Mouse (Mus musculus): ENCODE data around the gene Ssh2.
"Not testable (repeated sequence)": the region's sequence is repeated elsewhere in the genome, so short reads cannot be mapped to it uniquely, and the experiment has no call there.

The Ssh2 gene

DNA sequence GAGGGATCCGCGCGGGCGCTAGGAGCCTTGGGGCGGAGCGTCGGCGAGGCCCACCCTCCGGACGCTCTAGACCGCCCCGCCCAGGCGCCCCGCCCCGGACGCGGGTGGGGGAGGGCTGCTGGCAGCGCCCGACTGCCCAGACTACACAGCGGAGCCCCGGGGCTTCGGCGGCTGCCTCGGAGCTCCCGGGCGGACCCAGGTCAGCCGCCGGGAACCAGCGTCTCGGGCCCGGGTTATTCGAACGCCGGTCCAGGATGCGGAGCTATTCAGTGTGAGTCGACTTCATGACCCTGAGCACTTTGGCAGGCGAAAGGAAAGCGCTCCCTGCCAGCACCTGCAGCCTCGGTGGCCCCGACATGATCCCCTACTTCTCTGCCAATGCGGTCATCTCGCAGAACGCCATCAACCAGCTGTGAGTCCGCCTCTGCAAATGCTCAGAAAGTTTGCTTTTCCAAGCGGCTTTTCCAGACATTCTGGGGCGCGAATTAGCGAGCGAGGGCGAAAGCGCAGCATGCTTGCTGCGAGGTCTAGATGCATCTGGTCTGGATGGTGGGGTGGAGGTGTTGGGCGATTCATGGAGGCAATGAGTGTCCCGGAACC lies 132.2 kb downstream of the Ssh2 start:
- peak; percentile 66 to 70 for DNase-seq (ENCODE audit: low spot score in 2 of 2)

DNA sequence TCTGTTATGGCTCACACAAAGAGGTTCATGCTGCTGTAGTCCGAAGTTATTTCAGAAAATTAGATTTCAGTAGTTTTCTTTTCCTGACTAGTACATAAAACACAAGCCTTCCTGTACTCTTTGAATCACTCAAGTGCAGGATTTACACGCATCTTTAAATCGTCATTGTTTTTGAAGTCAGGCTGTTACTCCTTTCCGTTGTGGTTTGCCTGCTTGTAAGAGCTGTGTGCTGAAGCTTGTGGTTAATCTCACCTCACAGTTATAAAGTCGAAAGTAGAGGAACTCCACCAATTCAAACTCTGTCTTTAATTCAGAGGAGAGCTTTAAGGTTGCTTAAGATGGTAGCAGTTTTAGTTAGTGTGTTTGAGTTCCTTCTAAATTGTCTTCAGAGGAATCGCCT lies 132.9 kb downstream of the Ssh2 start:
- DNase-seq (ENCODE audit: low spot score in 2 of 2), result no peak

DNA sequence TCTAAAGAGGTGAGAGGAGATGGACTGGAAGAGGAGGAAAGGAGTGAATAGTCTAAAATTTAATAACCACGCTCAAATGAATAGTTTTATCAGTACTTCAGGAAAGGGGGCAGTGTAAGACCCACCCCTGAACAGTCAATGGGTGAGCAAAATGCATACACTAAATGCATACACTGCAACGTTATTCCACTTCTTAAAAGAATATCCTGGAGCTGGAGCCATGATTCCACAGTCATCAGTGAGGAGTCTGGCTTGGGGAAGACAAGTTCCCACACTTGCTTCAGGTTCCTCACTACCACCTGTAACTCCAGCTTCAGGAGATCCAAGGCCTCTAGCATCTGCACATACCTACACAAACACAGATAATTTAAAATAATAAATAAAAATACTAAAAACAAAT lies 133.6 kb downstream of the Ssh2 start:
- no peak for DNase-seq (ENCODE audit: low spot score in 2 of 2)

DNA sequence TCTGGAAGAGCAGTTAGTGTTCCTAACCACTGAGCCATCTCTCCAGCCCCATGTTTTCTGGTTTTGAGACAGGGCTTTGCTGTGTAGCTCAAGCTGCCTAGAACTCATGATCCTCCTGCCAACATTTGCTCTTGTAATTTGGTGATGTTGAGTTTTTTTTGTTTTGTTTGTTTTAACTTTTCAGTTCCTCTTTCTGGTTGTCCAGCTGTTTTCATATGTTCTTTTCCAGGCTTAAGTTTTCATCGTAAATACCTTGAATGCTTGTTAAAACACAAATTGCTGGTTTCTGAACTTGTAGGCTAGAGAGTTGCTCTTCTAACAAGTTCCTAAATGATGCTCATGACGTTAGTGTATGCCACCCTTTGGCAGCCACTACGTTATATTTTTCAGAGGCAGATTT lies 139.0 kb downstream of the Ssh2 start:
- DNase-seq (ENCODE audit: low spot score in 2 of 2), result no peak

DNA sequence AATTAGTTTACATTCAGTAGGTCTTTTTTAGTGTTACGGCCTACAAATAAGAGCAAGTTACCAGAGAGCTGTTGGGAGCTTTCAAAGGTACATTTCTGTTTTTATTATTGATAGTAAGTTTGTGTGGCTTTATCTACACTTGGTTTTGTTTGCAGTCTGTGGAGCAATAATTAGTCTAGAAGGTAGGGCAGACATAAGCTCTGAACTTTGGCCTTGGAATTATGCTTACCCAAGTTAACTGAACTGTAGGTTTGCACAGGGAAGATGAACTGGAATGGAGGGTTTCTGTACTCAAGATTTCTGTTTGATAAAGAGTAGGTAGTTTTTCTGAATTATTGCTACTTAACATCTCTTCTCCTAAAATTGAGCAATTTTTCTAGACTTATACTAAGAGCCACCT lies 141.8 kb downstream of the Ssh2 start:
- DNase-seq (ENCODE audit: low spot score in 2 of 2), result no peak

DNA sequence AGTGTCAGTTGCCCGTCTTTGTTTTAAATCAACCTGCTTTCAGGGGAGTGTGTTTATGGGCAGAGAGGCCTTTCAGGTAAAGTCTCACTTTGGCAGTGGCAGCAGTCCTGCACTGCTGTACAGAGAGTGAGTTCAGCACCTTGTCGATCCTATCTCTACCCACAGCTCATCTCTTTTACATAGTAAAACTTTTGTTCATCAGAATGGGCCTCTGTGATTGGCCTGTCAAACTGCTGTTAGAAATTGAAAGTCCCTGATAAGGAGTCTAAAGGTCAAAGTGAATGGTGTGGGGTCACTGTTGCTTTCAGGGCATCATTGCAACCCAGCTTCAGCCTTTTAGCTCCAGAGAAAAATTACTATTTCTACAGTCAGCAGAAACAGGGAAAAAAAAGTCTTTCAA lies 147.4 kb downstream of the Ssh2 start:
- no peak for DNase-seq (ENCODE audit: low spot score in 2 of 2)

DNA sequence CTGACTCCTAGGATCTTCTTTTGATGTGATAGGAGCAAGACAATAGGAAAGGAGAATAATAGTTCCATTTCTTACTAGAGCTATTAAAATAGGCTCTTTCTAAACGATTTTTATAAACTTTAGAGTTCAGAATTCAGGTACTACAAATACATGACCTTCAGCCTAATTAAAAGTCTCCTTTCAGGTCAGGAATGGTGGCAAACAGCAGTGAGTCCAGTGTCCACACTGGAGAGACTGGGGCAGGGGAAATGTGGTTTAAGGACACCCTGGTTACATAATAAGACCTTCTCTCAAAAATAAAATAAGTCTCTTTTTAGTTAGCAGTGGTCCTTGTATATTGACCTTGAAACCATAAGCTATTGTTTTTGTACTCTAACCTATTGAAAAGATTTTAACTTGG lies 148.3 kb downstream of the Ssh2 start:
- no peak for DNase-seq (ENCODE audit: low spot score in 2 of 2)

DNA sequence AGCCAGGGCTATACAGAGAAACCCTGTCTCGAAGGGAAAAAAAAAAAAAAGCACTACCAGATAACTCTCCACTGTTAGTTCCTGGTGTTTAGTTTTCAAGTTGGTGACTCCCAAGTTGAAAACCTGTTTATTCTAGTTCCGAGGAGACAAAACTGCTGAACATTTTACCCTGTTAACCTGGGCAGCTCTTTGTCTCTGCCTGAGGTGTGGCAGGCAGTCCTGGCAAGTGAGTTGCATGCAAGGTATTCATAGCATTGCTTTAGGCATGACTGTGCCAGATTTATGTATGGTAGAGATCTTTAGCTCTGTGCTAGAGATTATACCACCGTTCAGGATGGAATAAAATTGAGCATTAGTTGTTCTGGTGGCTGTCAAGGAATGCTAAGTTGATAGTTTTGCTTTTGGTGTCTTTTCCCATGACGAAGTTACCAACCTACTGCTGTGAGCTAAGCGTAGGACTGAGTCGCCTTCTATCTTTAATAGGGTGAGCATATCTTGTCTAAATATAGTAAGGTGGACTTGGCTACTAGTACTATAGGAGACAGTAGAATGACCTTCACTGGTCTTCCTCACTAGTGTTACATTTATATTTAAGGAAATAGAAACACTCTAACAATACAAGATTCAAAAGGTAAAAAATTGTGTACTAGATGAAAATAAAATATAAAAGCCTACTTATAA lies 149.8 kb downstream of the Ssh2 start:
- DNase-seq (ENCODE audit: low spot score in 2 of 2), result no peak

DNA sequence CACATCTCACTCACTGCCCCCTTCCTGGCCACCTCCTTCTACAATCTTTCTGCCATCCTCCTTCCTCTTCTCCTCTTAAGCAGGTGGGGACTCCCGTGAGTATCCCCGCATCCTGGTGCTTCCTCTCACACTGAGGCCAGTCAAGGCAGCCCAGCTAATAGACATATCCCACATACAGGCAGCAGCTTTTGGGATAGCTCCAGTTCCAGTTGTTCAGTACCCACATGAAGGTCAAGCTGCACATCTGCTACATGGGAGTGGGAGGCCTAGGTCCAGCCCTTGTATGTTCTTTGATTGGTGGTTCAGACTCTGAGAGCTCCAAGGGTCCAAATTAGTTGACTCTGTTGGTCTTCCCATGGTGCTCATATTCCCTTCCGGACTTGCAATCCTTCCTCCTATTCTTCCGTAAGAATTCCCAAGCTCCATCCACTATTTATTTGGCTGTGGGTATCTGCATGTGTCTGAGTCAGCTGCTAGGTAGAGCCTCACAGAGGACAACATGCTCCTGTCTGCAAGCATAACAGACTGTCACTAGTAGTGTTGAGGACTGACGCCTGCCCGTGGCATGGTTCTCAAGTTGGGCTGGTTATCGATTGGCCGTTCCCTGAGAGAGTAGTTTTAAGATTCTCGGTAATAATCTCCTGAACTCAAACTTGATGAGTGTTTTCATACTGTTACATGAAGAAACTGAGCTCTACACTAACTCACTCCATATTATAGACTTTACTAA lies 151.6 kb downstream of the Ssh2 start:
- no peak for DNase-seq (ENCODE audit: low spot score in 2 of 2)

DNA sequence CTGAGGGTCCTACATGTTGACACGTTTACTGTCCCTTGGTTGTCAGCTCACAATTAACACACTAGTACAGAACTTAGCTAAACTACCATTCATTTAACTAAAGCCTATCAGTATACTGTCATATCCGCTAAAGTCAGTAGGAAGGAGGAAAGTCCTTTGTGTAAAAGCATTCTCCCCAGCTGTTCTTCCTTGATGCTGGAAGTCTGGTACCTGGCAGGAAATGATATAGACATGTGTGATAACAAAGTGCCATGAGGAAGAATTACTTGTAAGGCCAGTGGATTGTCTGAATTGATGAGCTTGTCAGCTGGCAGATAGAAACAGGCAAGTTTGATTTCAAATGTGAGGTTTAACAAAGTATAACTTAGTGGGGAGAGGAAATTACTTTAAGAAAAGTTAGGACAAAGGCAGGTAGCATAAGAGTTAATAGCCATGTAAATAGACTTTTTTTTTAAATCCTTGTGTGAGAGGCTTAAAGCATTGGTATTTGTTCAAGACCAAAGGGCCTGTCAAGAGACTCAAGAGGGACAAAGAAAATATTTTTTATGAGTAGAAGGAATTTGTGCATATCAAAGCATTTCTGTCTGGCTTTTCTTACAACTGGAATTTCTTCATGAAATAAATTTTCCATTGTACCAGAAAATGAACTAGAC lies 153.2 kb downstream of the Ssh2 start:
- DNase-seq (ENCODE audit: low spot score in 2 of 2), result no peak

DNA sequence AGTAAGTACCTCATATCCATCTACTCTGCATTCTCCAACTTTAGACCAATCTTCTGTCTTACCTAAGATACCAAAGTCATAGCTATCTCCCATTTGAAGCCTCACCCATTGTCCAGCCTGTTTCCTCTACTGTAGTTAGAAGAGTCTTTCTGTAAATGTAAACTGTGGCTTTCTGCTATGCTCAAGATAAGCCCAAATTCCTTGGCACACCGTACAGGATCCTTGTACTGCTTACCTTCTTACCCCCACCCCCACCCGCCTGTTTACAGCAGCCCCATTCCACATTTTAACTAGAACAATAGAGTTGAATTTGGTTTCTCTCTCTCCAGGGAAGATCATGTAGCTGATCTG lies 153.7 kb downstream of the Ssh2 start:
- no peak for DNase-seq (ENCODE audit: low spot score in 2 of 2)

DNA sequence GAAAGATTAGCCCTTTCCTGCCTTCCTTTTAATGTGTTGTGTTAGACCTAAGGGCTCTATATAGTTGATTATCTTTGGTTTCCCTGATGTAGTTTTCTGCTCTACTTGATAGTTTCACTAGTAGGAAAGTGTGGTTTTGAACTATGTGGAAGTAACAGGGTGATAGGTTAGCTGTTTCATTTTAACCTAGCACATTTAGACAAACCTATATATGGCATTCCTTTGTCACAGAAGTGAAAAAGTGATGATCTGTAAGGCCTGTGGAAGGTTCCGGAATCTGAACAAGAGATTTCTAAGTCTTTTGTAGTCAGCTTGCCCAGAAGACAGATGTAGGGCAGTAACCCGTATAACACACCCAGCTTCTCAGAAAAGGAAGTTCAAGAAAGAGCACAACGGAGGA lies 155.0 kb downstream of the Ssh2 start:
- DNase-seq (ENCODE audit: low spot score in 2 of 2), result no peak

DNA sequence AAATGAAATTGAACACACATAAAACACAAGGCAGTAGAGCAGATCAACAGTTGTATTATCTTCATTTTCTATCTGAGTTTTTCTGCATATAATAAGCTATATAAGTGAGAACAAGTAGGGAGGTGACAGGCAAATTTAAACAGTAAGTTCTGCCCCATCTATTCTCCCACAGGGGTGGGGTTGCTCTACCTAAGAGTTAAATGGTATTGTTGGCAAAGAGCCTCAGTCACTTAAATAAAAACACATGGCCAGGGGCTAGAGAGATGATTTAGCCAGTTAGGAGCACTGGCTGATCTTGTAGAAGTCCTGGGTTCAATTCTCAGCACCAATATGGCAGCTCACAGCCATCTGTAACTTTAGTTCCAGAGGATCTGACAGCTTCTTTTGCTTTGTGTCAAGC lies 155.6 kb downstream of the Ssh2 start:
- no peak for DNase-seq (ENCODE audit: low spot score in 2 of 2)

DNA sequence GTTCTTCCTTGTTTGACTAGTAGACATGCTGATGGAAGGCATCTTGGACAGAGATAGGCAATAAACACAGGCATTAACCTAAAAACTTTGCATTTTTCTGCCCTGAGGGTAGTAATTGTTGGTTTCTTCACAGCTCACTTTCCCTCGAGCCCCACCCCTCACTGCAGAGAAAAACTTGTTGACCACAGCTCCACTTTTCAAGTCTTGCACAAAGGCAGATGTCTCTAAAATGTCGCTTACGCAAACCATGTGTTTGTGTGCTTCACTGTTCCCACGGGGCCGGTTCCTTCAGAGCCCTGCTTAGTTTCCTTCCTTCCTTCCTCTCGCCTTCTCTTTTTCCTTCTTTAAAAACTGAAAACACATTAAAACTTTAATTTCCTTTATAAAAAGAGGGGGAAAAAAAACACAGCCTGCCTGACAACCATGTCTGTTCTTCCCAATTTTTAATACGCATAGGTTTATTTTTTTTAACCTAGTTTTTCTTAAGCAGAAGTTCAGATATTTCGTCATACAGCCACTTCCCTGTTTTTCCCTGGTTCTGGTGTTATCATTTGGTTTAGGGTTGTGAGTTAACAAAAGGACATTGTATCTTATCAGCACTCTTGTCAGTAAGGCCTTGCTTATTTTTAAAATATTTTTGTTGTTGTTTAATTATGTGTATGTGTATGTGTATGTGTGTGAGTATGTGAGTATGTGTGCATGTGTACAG lies 156.3 kb downstream of the Ssh2 start:
- no peak for DNase-seq (ENCODE audit: low spot score in 2 of 2)

DNA sequence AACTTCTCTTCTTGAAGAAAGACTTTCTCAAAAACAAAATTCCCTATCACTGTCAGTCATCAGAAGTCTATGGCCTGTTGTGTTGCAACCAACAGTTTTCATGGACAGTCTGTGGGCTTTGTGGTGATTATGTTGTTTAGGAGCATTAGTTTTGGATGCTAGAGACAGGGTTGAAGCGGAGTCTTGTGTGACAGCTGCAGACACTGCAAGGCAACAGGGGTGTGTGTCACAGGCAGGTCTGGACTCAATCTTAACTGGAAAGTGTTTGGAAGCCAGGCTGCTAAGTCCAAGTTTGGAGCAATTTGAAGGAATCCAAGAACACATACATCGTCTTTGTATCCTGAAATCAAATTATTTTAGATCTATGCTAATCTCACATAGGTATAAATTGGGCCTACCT lies 162.5 kb downstream of the Ssh2 start:
- DNase-seq (ENCODE audit: low spot score in 2 of 2), result no peak

DNA sequence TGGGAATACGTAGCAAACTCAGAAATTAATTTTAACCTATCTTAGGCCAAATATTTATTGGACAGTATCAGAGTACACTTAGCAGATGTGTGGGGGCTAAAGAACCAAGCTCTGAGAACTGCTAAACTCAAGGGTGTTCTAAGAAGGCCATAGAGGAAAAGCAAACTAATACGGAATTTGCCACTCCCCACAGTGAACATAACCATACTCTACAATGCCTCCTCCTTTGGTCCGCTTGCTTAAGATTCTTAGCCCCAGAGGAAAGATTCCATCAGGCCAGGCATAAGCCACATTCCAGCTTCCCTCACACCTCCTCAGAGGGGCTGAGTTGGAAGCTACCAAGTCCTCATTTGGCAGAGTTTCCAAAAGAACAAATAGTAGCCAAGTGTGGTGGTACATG lies 165.1 kb downstream of the Ssh2 start:
- no peak for DNase-seq (ENCODE audit: low spot score in 2 of 2)

DNA sequence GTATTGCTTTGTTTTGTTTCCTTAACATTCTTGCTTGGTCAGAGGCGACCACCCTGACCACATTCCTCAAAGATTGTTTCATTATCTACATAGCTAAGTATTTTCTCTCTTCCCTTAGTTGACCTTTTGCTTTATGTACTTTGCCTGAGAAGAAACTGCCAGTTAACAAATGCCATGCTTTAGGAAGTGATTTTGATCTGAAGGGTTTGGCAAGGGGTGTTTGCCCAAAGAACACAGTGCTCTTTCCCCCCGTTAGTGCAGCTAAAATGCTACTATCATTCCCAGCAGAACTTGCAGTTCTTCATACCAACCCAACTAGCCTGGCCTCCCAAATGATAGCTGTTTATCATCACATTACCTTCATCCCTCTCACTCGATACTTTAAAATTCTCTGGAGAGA lies 168.1 kb downstream of the Ssh2 start:
- DNase-seq (ENCODE audit: low spot score in 2 of 2), result no peak

DNA sequence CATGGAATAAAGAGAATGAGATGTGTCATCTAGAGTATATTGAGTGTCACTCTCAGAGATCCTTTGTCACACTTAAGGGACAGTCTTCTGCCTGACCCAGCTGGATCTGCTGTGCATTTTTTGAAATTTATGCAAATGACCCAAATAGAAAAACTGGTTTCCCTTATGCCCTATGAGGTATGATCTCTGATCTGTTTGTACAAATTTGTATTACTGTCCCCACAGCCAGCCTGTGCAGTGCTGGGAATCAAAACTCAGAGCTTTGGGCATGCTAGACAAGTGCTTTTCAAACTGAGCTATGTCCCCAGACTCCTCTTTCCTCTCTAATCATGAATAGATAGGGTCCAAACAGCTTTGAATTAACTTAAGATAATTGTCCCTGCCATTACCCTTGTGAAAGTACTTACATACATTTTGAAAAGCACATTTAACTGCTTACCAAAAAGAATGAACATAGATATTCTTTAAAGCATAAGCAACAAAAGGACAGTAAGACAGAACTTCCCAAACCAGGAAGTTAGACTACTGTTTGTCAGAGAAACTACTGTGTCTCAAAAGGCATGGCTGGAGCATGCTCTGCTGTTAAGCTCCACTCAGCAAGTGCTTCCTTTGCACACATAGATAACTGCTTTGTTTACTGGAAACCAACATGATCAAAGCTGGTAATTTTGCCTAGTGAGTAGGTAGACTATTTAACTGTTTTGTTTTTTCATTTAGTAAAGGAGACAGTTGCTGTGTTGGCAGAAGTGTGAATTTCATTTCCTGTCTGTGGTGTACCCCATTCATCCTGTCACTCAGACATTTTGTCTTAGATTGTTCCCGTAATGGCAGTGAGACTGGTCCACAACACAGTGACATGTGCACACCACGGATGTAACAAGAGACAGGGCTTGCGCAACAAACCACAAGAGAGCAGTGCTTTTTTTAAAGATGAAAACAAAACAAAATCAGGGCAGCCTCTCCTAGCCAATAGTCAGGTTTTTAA lies 169.9 kb downstream of the Ssh2 start:
- no peak for DNase-seq (ENCODE audit: low spot score in 2 of 2)

DNA sequence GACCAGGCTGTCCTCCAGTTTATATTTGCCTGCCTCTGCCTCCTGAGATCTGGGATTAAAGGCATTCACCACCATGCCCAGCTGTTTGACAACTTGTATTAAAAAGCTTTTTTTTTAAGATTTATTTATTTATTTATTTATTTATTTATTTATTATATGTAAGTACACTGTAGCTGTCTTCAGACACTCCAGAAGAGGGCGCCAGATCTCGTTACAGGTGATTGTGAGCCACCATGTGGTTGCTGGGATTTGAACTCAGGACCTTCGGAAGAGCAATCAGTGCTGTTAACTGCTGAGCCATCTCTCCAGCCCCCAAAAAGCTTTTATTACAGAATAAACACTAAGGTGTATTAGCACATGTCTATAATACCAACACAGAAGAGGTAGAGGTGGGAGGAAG lies 172.1 kb downstream of the Ssh2 start:
- DNase-seq (ENCODE audit: low spot score in 2 of 2), result not testable (repeated sequence)

DNA sequence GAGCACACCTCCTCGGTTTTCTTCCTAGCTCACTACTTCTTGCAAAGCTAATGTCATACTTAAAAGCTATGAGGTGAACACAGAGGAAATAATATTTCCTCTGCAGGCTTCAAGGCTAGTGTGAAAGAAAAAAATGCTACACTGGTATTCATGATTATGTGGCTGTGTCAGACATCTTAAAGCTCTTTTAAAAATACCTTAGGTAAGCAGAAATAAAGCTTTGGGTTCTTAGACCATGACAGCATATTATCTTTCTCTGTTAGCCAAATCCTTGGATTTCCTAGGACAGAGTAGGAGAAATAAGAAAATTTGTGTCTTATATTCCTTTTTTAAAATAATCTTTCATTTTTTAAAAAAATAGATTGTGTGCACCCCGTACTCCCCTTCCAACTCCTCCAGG lies 179.5 kb downstream of the Ssh2 start:
- no peak for DNase-seq (ENCODE audit: low spot score in 2 of 2)

DNA sequence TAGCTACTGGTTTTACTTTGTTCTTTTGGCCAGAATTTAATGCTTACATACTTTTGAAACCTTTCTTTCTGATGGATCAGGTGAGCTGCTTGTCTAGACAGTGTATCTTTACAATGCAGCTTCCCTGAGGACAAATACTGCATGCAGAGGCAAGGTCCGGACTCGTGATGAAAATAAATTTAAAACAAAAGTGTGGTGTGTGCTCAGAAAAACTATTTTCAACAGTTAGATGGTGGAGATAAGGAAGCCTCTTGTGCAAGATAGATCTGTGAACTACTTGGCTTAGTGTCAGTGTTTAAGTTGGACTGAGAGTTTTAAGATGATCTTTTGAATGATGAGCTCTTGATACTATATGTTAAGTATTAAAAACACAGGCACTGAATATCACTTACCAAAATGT lies 186.4 kb downstream of the Ssh2 start:
- DNase-seq (ENCODE audit: low spot score in 2 of 2), result no peak
